Mouse (Mus musculus) forebrain, postnatal 0 days (tissue): ENCODE measurements at regions not wholly inside any gene's neighbourhood (a gene's known extent, or its start where the extent isn't known, plus 50 kb on each side); places are given as distances from the start of the nearest gene placed in this dataset.
A peak's percentile ranks its signal among the peaks of the same experiment; 100 is the strongest.

Experiments used
- ATAC-seq: fragments of 200-750 bp; cut with Nextera tagmentation; 2 replicates; pipeline ENCODE4 v1.8.0; 2017; ENCODE audit warnings: mild to moderate bottlenecking, moderate library complexity
- DNase-seq: peaks from one replicate; pipeline ENCODE4 v3.0.0-alpha.2; 2015
- H3K27ac ChIP-seq: fragments of 300-500 bp; sonication (generic); 2 replicates; pipeline ENCODE4 v1.5.1; 2014; ENCODE audit warnings: low read depth, mild to moderate bottlenecking, antibody characterized with exemption, low read length, moderate library complexity, mixed read lengths
- H3K27me3 ChIP-seq: fragments of 300-500 bp; sonication (generic); 2 replicates; pipeline ENCODE4 v1.6.1; 2014; ENCODE audit warnings: mild to moderate bottlenecking, low read length, mixed read lengths; ENCODE audit not compliant: insufficient read depth
- H3K36me3 ChIP-seq: fragments of 300-500 bp; sonication (generic); 2 replicates; pipeline ENCODE4 v1.6.1; 2014; ENCODE audit warnings: mild to moderate bottlenecking, moderate library complexity; ENCODE audit not compliant: insufficient read depth
- H3K4me1 ChIP-seq: fragments of 300-500 bp; sonication (generic); 2 replicates; pipeline ENCODE4 v1.6.1; 2014; ENCODE audit warnings: antibody characterized with exemption; ENCODE audit not compliant: insufficient read depth
- H3K4me2 ChIP-seq: fragments of 300-500 bp; sonication (generic); 2 replicates; pipeline ENCODE4 v1.6.1; 2014; ENCODE audit warnings: low read depth, mild to moderate bottlenecking, moderate library complexity
- H3K4me3 ChIP-seq: fragments of 300-500 bp; sonication (generic); 2 replicates; pipeline ENCODE4 v1.5.1; 2014; ENCODE audit warnings: low read depth, low read length, mixed read lengths
- H3K9ac ChIP-seq: fragments of 300-500 bp; sonication (generic); 2 replicates; pipeline ENCODE4 v1.6.1; 2014; ENCODE audit warnings: mild to moderate bottlenecking
- H3K9me3 ChIP-seq: fragments of 300-500 bp; sonication (generic); 2 replicates; pipeline ENCODE4 v1.6.1; 2016; ENCODE audit warnings: low read length
- CTCF ChIP-seq: sonication (generic); IDR thresholded peaks from 2 replicates; pipeline ENCODE4 v1.5.1; 2016; ENCODE audit warnings: antibody characterized with exemption, control low read depth, low read depth
- WGBS: fragments of 180-500 bp; shearing (Covaris S2); extraction: QIAGEN DNeasy Blood & Tissue Kit; methylation state at CpG from one replicate; pipeline ENCODE4 v1.1.7; 2014; 5-methylcytosine and 5-hydroxymethylcytosine counted together

- Histone ChIP-seq H3K4me2 (no peak overlapping the region), H3K27me3 (peaks cover 11% of the 10 kb centered on the region), H3K9me3 (no peaks in the 10 kb centered on the region), H3K27ac (no peak overlapping the region), H3K4me1 (no peaks in the 10 kb centered on the region), H3K9ac (no peak overlapping the region), H3K4me3 (no peak overlapping the region), H3K36me3 (no peaks in the 10 kb centered on the region)
- DNase-seq: no peak
- TF ChIP-seq CTCF: no peak
- 51% methylated on average over 3 of the region's 3 CpGs for WGBS
- no peak for ATAC-seq
Observed at GRCm38 (mm10) chr9:69814432-69814831, 53.7 kb upstream of the Foxb1 start.

- peaks cover 45% of the 10 kb centered on the region for H3K27me3 ChIP-seq
- H3K4me3 ChIP-seq: no peak overlapping the region
- no peaks in the 10 kb centered on the region for H3K4me1 ChIP-seq
- no peak overlapping the region for H3K9ac ChIP-seq
- H3K36me3 ChIP-seq: no peaks in the 10 kb centered on the region
- H3K27ac ChIP-seq: no peak overlapping the region
- ATAC-seq: peak; percentile 54; the same call in 1 of the 2 replicates
- no peak overlapping the region for H3K4me2 ChIP-seq
- H3K9me3 ChIP-seq: no peaks in the 10 kb centered on the region
- peak; percentile 27 for DNase-seq
- TF ChIP-seq CTCF: no peak
- WGBS: 70% methylated on average over 9 of the region's 9 CpGs
Observed at GRCm38 (mm10) chr9:69823179-69823966, 62.6 kb upstream of the Foxb1 start.

DNA sequence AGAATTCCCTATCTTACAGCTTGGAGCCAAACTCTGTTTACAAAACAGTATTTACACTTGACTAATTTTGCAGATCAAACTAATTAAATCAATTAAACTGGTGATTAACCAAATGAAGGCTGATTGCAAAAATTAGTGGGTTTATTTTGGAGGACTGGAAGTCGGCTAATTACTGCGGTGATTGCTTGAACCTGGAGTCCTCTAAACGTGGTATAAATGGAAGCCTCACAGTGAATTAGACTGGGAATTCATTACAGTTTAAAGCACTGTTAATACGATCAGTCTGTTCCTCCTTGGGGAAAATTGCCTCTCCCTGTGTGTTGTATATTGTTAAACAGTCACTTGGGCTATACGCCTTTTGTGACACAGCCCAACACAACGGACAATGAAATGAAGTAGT lies 67.7 kb upstream of the Foxb1 start:
- peak; percentile 9 for DNase-seq

GRCm38 (mm10) chr9:69835396-69835795 lies 74.7 kb upstream of the Foxb1 start:
- Histone ChIP-seq H3K27ac (no peak overlapping the region), H3K4me3 (no peak overlapping the region), H3K4me1 (no peaks in the 10 kb centered on the region), H3K4me2 (no peak overlapping the region), H3K27me3 (peaks cover 57% of the 10 kb centered on the region), H3K9ac (no peak overlapping the region), H3K9me3 (no peaks in the 10 kb centered on the region), H3K36me3 (no peaks in the 10 kb centered on the region)
- DNase-seq: no peak
- TF ChIP-seq CTCF: no peak
- no peak for ATAC-seq
- WGBS: 85% methylated on average over 4 of the region's 4 CpGs

More for the DNA sequence above, 67.7 kb upstream of the Foxb1 start:
- no peak for TF ChIP-seq CTCF
- no peak overlapping the region for H3K9ac ChIP-seq
- no peak overlapping the region for H3K4me2 ChIP-seq
- no peaks in the 10 kb centered on the region for H3K9me3 ChIP-seq
- H3K4me3 ChIP-seq: no peak overlapping the region
- no peak overlapping the region for H3K27ac ChIP-seq
- ATAC-seq: no peak
- peaks cover 64% of the 10 kb centered on the region for H3K27me3 ChIP-seq
- no peaks in the 10 kb centered on the region for H3K4me1 ChIP-seq
- WGBS: 23% methylated on average over 6 of the region's 6 CpGs
- no peaks in the 10 kb centered on the region for H3K36me3 ChIP-seq

DNA sequence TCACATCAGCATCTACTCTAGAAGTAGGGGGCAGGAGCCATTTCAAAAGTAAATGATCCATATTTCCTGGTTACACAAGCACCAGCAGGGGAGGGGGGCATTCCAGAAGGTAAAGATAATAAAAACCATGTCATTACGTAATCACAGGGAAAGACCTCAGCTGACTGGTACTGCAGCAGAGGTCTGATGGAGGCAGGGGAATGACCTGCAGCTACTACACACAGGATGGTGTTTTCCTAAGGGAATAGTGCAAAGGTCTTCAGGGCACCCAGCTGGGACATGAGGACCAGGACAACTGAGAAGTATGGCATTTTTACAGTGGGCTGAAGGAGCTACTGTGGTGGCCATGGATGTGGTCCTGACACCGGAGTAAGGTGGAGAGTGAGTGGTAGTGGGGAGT lies 78.5 kb upstream of the Foxb1 start:
- 91% methylated on average over 2 of the region's 2 CpGs for WGBS
- H3K9me3 ChIP-seq: no peaks in the 10 kb centered on the region
- no peak overlapping the region for H3K9ac ChIP-seq
- no peak overlapping the region for H3K27ac ChIP-seq
- TF ChIP-seq CTCF: no peak
- peaks cover 48% of the 10 kb centered on the region for H3K27me3 ChIP-seq
- H3K36me3 ChIP-seq: no peaks in the 10 kb centered on the region
- H3K4me2 ChIP-seq: no peak overlapping the region
- ATAC-seq: no peak
- H3K4me1 ChIP-seq: no peaks in the 10 kb centered on the region
- no peak overlapping the region for H3K4me3 ChIP-seq
- DNase-seq: no peak

- 12% methylated on average over 6 of the region's 6 CpGs for WGBS
- Histone ChIP-seq H3K4me2 (no peak overlapping the region; the same call in 1 of the 2 replicates), H3K9me3 (peaks cover 7% of the 10 kb centered on the region; the same call in 1 of the 2 replicates), H3K9ac (no peak overlapping the region), H3K36me3 (no peaks in the 10 kb centered on the region), H3K27ac (no peak overlapping the region), H3K4me3 (no peak overlapping the region), H3K4me1 (0 out of 2 replicates have a peak, but pooled peaks cover 5% of the 10 kb centered on the region), H3K27me3 (peaks cover 16% of the 10 kb centered on the region)
- DNase-seq (peak; percentile 35), ATAC-seq (peak; percentile 81)
- TF ChIP-seq CTCF: no peak
Observed at GRCm38 (mm10) chr9:69844712-69845111, 84.0 kb upstream of the Foxb1 start.

DNA sequence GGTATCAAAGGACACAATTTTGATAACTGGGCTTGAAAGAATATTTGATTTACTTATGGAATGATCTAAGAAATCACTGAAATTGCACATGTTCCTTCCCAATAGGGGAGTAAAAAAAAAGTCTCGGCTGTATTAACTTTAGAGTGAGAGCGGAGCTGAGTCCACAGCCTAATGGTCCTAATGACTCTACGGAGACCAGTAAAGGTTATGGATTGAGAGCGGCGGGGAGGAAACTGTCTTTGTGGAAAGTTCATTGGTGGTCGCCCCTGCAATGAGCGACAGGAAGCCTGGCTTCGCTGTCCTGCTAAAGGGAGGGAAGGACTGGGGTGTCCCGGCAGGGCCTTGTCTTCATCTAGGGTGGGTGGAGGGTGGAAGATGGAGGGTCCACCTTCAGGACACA lies 84.5 kb upstream of the Foxb1 start:
- 0 out of 2 replicates have a peak, but pooled peaks cover 5% of the 10 kb centered on the region for H3K4me1 ChIP-seq
- ATAC-seq (no peak), DNase-seq (no peak)
- TF ChIP-seq CTCF: no peak
- 26% methylated on average over 9 of the region's 9 CpGs for WGBS
- H3K27me3 ChIP-seq: peaks cover 16% of the 10 kb centered on the region
- peaks cover 7% of the 10 kb centered on the region; the same call in 1 of the 2 replicates for H3K9me3 ChIP-seq
- no peak overlapping the region for H3K9ac ChIP-seq
- no peak overlapping the region; the same call in 1 of the 2 replicates for H3K4me2 ChIP-seq
- H3K4me3 ChIP-seq: no peak overlapping the region
- no peaks in the 10 kb centered on the region for H3K36me3 ChIP-seq
- H3K27ac ChIP-seq: no peak overlapping the region
